Mouse (Mus musculus): ENCODE data around the gene Resf1. TPM values are rescaled to one million over a fixed set of nuclear protein-coding genes. Genes with fewer than 3 reads are reported as not detected.

Resf1 gene
- polyA plus RNA-seq, 2 experiments, result 5.0 to 23.6 TPM

- TF ChIP-seq CTCF (IDR thresholded peaks at IDR 0.05; ENCODE audit: low read depth) (no peak), EP300 (IDR thresholded peaks at IDR 0.05; ENCODE audit: low read depth) (no peak)
- no peak overlapping the region for H3K9ac ChIP-seq (replicated peaks)
- H3K27me3 ChIP-seq (ENCODE audit: control insufficient read depth, insufficient read depth, low read length), result no peaks in the 10 kb centered on the region
- no peaks in the 10 kb centered on the region for H3K4me1 ChIP-seq (replicated peaks; ENCODE audit: control insufficient read depth in 2 of 2, insufficient read depth in 2 of 2, low read length in 1 of 2)
- H3K4me3 ChIP-seq (ENCODE audit: insufficient read depth in 1 of 2, low read depth in 2 of 2, low read length in 2 of 2), result no peak overlapping the region
- DNase-seq (ENCODE audit: low read depth in 3 of 3, low spot score in 3 of 3) (no peak), ATAC-seq (ENCODE audit: insufficient read depth) (no peak)
- no peaks in the 10 kb centered on the region for H3K9me3 ChIP-seq (ENCODE audit: control insufficient read depth, low read length)
- WGBS (ENCODE audit: insufficient replicate concordance), result 59% methylated on average over 2 of the region's 2 CpGs
- H3K36me3 ChIP-seq (replicated peaks; ENCODE audit: control insufficient read depth, insufficient read depth, low read depth), result no peaks in the 10 kb centered on the region
- no peak overlapping the region for H3K4me2 ChIP-seq (ENCODE audit: low read depth)
- H3K27ac ChIP-seq, result no peak overlapping the region
Measured at GRCm38 (mm10) chr6:149383531-149383930, 74.3 kb downstream of the Resf1 start.

Other genes with a start within 250 kb of the Resf1 start
- gene Dennd5b, start 207.7 kb upstream of the Resf1 start, polyA plus RNA-seq (2012; rRNA removed), result 1.8 and 2.3 TPM in 2 replicates
- gene Dennd5b, start 207.7 kb upstream of the Resf1 start, polyA plus RNA-seq (2014; fragmentation: Nextera tagmentation; extraction: Ambion mirVana), result 3.1 and 3.3 TPM in 2 replicates
- not detected in 2 replicates for gene Gm10203, start 179.2 kb upstream of the Resf1 start, polyA plus RNA-seq (2012; rRNA removed)
- not detected in 2 replicates for gene Gm10203, start 179.2 kb upstream of the Resf1 start, polyA plus RNA-seq (2014; fragmentation: Nextera tagmentation; extraction: Ambion mirVana)
- gene Etfbkmt, start 169.6 kb upstream of the Resf1 start, polyA plus RNA-seq (2012; rRNA removed), result 6.0 and 7.8 TPM in 2 replicates
- gene Etfbkmt, start 169.6 kb upstream of the Resf1 start, polyA plus RNA-seq (2014; fragmentation: Nextera tagmentation; extraction: Ambion mirVana), result 10.7 and 11.6 TPM in 2 replicates
- 2.9 and 3.1 TPM in 2 replicates for gene Amn1, start 120.7 kb upstream of the Resf1 start, polyA plus RNA-seq (2012; rRNA removed)
- gene Amn1, start 120.7 kb upstream of the Resf1 start, polyA plus RNA-seq (2014; fragmentation: Nextera tagmentation; extraction: Ambion mirVana), result 4.0 and 5.2 TPM in 2 replicates
- gene Bicd1, start 99.5 kb downstream of the Resf1 start, polyA plus RNA-seq (2012; rRNA removed), result 0.20 and 0.80 TPM in 2 replicates
- 0.32 and 0.75 TPM in 2 replicates for gene Bicd1, start 99.5 kb downstream of the Resf1 start, polyA plus RNA-seq (2014; fragmentation: Nextera tagmentation; extraction: Ambion mirVana)